Mouse (Mus musculus): Measurements from ENCODE around the gene Srcin1.

DNA sequence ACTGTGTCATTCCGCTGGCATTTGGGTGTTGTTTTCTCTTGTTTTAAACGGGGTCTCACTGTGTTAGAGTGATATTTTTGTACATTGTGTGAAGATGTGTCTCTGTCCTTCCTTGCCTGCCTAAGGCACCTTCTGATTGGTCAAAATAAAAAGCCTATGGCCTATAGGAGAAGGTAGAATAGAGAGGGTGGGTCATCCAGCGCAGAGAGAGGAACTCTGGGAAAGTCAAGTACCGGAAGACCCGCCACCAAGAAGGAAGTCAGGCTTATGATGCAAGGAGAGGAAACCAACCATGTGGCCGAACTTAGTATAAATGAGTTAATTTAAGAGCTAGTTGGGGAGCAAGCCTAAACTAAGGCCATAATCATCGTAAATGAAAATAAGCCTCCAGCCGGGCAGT is 23.1 kb upstream of the Srcin1 start:
- TF ChIP-seq GATA1 (IDR thresholded peaks at IDR 0.05; ENCODE audit: borderline replicate concordance, low read length), result no peak
- TF ChIP-seq FLI1 (IDR thresholded peaks at IDR 0.05; ENCODE audit: low read length), result no peak
